Mouse (Mus musculus): ENCODE measurements at regions not wholly inside any gene's neighbourhood (a gene's known extent, or its start where the extent isn't known, plus 50 kb on each side); places are given as distances from the start of the nearest gene placed in this dataset.

DNA sequence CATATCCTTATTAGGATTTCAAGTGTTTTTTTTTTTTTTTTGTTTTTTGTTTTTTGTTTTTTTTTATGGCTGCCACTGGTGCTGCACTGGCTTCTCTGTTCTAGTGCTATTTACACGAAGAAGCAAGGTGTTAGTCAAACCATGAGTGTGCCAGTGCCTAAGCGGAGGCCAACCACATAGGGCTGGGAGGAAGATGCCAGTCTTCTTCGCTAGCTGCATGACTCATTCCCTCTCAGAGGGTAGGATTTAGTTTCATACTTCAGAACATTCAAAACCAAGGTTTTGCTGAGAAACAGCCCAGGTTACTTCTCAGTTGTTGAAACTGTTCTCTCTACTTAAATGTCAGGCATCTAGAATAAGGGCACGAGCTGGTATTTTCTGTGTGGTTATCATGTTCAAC lies 72.6 kb downstream of the Icos start:
- intact Hi-C loops (cut with DNase I; ENCODE audit: low total_unique reads), result no loop called here
- no peak for DNase-seq

DNA sequence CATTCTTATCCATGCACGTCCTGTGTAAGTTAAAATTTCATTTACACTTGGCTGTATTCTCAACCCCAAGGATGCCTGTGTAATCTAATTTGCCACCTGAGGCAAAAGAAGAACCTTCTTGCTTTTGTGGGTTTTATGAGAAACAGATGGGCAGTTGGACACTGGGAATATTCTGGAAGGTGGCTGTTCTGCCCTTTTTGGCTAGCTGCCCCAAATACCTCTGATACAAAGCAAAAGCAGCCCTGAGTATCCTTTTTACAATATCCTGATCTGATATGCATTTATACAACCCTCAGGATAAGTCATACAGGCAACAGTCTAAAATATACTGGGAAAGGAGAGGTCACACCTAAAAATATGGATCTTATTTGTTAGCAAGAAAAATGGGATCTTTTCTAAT lies 75.9 kb downstream of the Icos start:
- no peak for DNase-seq
- intact Hi-C loops (cut with DNase I; ENCODE audit: low total_unique reads), result no loop called here

DNA sequence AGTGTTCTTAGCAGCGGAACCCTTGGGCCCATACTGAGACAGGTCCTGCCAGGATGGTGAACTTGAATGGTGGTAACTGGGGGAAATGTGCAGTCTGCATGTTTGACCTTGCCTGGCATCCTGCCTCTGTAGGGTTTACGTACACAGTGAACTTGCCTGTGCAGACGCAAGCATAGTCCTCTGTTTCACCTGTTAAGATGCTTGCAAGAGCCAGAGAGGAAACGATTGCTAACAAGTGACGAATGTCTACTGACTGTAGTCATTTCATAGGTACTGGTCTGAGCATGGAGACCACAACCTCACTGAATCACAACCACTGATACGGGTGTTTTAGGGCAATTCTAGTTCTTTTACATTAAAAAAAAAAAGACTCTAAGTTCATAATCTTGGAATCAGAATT lies 76.7 kb downstream of the Icos start:
- intact Hi-C loops (cut with DNase I; ENCODE audit: low total_unique reads), result no loop called here
- no peak for DNase-seq

DNA sequence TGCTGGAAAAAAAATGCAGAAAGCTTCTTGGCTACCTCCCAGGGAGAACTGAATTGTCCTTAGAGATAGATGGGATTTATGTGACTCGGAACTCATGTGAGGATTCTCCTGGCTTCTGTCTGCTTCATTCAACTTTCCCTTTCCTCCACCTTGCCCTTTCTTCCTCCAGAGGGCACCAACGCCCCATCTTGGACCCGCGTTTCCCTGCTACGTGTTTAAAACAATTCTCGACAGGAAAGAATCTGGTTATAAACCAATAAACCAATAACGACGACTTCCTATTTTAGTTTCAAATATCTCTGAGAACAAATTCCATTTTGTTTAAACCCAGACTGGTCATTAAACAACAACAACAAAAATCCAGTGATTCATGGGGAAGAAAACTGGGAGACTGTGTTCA lies 77.4 kb downstream of the Icos start:
- DNase-seq, result peak; percentile 47
- intact Hi-C loops (cut with DNase I; ENCODE audit: low total_unique reads), result no loop called here

DNA sequence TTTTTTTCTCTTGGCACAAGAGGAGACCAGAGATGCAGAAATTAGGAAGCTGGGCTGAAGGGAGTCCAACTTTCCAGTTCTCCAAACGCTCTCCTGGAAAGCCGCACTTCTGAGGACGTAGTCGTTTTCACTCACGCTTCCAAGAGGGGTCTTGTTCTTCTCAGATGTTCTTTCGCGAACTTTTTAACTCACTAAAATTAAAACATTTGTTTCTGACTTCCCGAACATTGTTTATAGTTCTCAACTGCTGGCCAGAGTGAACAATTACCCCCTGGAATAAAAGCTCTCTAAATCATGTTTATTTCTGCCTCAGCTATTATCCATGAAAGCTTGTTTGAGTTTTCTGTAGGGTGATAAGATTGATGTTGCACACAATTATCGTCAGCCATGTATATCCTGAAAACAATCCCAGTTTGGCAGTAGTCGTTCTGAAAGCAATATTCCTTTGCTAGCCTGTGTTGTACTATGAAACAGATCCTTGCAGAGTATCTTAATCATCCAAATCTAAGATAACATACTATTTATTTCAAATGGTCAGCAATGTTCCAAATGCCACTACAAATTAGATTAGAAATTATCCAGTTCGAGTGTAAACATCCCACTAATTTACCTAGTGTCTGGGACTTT lies 82.3 kb downstream of the Icos start:
- DNase-seq, result no peak
- intact Hi-C loops (cut with DNase I; ENCODE audit: low total_unique reads), result no loop called here

DNA sequence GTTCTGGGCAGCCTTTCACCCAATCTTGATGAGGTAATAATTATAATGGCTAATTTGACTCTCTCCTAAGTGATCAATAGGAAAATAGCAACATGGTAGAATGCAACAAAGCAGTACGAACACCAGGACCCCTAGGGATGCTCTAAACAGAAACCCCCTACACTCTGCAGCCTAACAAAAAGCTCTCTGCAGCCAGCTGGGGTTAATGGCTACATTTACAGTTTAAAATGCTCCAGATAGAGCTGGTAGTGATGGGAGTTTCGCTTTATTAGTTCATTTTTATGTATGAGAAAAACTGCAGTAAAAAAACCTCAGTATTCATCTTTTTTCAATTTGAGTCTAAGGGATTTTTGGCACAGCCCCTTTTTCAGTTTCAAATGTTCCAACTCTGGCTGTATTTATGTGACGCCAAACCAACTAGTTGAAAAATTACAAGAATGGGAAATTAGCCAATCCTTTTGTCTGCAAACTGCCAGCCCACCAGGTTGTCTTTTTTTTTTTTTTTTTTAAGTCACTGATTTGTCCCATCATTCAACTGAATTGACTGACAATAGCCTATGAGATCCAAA lies 84.2 kb downstream of the Icos start:
- no peak for DNase-seq
- intact Hi-C loops (cut with DNase I; ENCODE audit: low total_unique reads), result no loop called here

DNA sequence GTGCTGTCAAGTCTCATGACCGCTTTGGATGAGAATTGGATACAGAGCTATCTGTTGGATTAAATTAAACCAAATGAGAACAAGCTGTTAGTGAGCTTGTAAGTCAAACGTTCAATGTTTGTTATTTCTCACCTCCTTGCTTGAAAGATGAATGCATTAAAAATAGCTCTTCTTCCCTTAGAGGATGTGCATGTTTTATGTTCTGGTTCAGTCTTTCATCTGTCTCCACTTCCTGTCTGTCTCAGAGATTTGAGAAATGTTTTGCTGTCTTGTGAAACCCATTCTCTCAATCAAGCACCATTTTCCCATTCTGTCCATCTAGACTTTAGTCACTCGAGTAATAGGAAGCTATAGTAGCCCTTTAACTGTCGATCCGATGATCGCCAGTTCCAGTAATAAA lies 90.4 kb downstream of the Icos start:
- intact Hi-C loops (cut with DNase I; ENCODE audit: low total_unique reads), result no loop called here

DNA sequence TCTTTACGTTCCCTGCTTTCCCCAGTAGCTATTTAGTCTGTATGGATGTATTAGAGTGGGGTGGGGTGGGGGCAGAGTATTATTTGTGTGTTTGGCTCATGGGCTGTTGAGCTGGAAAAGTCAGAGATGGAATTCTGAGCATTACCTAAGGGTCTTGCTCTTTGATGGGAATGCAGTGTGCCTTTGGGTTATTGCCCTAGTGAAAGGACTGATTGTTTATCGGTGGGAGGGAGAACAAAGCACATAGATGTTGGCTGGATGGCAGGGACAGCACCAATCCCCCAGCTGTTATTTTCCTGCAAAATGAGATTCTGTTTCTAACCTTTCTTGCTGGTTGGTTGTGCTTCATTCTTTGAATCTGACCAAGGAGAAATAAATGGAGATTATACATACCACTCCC lies 96.4 kb downstream of the Icos start:
- DNase-seq, result no peak
- intact Hi-C loops (cut with DNase I; ENCODE audit: low total_unique reads), result no loop called here

More for the DNA sequence above, 90.4 kb downstream of the Icos start:
- no peak for DNase-seq

DNA sequence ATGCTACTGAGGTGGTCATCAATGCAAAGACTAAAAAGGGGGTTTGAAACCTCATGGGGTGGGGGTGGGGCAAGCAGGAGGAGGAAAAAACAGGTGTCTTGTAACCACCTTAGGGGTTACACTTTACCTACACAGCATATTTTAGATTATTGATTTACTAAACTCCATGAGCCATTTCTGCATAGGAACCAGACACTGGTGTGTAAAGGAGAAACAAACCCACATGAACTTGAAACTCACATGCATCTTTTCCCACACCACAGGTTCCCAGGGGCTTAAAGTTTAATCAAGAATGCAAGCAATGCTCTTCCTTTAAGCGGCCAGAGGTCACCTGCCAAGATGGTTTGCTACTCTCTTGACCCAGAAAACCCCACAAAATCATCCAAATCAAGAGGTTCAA lies 97.6 kb downstream of the Icos start:
- no peak for DNase-seq
- intact Hi-C loops (cut with DNase I; ENCODE audit: low total_unique reads), result no loop called here

DNA sequence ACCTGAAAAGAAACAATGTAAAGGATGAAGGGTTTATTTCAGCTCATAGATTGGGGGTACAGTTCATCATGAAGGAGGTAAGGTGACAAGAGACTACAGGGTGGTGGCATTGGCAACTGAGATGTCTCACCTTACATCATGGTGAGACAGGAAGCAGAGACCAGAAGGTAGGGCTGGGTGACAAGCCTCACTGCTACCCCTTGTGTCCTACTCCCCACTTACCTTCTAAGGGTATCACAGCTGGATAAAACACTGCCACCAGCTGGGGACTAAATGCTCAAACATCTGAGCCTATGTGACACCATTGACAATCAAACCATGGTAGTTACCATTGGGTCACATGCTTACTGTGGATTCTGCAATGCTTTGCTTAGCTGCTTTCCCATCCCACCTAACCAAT lies 107.0 kb downstream of the Icos start:
- intact Hi-C loops (cut with DNase I; ENCODE audit: low total_unique reads), result no loop called here
- DNase-seq, result no peak

DNA sequence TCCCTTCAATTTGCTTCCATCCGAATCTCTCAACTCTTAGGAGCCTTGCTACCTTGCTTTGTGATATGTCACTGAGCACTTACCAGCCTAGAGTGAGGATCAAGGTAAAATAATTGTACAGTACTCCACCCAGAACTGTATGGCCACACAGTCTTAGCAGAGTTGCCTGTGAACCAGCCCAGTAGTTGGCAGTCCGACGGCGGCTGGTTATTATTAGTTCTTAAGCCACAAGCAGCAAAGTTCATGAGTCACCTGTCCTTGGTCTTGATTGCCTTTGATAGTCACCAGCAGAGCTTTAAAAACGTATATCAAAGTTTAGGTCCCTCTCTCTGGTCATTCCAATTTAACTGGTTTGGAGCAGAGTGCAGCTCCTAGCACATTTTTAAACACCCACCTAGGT lies 109.1 kb downstream of the Icos start:
- intact Hi-C loops (cut with DNase I; ENCODE audit: low total_unique reads), result no loop called here
- DNase-seq, result no peak

DNA sequence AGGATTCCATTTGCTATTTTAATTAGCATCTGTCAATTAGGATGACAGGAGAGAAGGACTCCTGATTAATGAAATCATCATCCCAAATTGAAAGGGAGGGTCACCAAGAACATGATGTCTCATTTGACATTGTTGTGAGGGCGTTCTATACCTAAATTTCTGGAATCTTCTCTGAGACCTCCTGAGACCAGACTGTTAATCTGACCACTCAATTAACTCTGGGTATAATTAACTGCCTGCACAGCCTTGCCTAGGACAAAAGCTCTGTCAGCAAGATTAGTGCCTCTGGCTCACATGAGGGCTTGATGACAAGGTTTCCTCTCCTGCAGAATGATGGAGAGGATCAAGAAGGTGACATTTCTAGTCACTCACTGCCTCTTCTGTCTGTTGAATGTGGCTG lies 113.1 kb downstream of the Icos start:
- no peak for DNase-seq
- intact Hi-C loops (cut with DNase I; ENCODE audit: low total_unique reads), result no loop called here

DNA sequence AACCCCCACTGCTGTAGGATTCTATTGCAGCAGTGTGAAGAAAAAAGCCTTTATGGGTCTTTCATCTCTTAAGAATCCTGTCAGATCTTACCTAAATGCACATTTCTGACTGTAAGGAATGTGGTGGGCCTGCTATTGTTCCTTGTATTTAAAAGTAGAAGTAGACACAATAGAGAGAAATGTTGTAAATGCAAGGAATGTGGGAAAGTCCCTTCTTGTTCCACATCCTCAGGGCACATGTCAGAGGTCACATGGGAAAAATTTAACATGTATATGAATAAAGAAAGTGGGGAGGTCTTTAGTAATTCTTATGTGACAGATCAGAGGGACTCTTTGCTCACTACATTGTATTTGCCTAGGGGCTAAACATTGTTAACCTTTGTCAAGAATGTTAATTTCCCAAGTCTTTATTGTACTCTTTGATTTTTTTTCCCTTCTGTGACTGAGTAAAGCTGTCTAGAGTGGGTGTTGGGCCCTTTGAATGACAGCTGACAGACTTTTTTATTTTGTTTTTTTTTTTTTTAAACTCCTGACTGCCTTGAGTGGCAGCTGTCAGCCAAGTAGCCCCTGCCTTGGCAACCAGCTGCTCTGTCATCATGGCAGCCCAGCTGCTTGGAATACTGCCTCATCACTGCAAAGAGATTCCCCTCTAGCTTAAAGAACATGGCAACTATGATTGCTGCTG lies 117.9 kb downstream of the Icos start:
- no peak for DNase-seq
- intact Hi-C loops (cut with DNase I; ENCODE audit: low total_unique reads), result no loop called here

DNA sequence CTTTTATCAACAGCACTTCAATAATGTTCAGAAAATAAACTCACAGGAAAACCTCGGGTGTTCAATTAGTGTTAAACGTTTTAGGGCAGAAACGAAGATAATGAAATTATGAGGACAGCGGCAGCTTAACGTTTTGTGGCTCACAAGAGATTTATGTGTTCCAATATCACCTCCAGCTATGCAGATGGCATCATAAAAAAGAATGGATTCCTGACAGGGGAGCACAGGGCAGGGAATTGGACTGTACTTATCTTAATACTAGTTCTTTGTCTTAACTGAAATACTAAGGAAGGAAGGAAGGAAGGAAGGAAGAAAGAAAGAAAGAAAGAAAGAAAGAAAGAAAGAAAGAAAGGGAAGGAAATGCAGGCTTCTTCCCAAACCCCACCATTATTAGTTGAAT lies 121.6 kb downstream of the Icos start:
- intact Hi-C loops (cut with DNase I; ENCODE audit: low total_unique reads), result no loop called here
- no peak for DNase-seq

DNA sequence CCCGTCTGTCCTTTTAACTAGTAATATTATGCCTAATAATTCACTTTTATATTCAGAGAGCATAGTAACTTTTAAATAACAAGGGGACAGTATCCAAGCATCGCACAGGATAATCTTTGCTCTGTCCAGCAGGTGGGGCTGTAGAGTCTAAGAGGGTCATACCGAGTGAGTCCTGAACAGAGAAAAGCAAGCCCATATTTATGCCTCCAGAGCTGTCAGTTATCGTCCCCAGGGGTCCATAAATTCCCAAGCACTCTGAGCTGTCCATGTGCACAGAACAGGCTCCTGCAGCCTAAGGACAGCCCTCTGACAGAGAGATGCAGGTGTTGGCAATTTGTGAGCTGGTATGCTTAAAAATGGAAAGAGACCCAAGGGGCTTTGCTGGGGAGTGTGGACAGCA lies 124.0 kb downstream of the Icos start:
- DNase-seq, result no peak

DNA sequence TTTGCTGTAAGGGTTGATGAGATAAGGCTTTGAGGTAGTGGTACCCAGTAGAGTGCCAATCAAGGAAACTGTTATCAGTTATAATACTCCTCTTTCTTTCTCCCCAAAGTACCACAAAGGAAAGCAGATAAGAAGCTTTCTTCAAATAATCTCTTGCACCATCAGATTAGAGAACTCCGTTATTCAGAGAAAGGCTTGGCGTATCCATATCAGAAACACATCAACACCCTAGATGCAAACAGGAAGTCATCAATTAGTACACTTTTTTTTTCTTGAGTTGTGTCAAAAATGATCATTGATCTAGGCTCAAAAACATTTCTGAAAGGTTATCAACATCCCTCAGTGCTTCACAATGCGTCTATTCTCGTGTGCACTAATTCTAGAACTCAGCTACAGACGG lies 124.6 kb downstream of the Icos start:
- no peak for DNase-seq
- intact Hi-C loops (cut with DNase I; ENCODE audit: low total_unique reads), result no loop called here

More for the DNA sequence above, 124.0 kb downstream of the Icos start:
- intact Hi-C loops (cut with DNase I; ENCODE audit: low total_unique reads), result no loop called here

DNA sequence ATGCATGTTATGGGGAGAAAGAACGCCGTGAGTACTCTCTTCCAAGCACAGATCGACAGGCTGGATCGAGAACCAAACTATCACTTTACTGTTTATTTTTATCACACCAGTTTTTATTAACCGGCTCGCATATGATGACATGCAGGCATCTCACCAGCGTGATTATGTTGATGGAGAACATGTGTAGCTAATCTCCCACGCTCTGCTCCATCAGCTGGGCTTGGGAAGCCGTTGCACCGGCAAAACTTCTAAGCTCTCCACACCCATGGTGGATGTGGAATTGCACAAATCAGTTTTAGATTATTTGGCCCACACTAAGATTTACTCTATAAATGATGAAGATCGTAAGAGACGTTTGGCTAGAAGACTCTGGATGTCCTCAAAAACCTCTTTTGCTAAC lies 125.9 kb downstream of the Icos start:
- intact Hi-C loops (cut with DNase I; ENCODE audit: low total_unique reads), result no loop called here
- no peak for DNase-seq

DNA sequence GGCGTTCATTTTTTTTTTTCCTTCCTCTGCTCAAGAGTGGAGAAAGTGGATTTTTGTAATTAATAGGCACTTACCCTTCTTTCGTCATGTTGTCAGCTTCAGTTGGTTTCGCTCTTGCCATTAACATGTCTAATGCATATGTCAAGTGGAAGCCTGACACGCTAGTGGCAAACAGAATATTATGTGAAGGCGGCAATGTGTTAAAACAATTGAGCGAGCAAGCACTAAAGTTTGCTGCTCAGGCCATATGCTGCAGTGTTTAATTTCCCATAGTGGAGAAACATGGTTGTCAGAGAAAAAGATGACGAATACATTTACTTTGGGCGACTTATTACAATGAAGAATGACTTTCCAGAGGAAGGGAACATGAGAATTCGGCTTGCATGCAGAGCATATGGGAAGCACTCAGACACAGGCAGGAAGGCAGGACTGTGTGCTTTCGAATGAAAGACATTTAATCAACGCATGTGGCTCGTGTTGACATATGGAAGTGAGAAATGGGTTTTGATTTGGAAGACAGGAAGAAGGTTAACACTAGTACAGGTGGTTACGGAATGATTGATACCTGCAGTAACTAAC lies 134.1 kb downstream of the Icos start:
- intact Hi-C loops (cut with DNase I; ENCODE audit: low total_unique reads), result no loop called here
- DNase-seq, result no peak

DNA sequence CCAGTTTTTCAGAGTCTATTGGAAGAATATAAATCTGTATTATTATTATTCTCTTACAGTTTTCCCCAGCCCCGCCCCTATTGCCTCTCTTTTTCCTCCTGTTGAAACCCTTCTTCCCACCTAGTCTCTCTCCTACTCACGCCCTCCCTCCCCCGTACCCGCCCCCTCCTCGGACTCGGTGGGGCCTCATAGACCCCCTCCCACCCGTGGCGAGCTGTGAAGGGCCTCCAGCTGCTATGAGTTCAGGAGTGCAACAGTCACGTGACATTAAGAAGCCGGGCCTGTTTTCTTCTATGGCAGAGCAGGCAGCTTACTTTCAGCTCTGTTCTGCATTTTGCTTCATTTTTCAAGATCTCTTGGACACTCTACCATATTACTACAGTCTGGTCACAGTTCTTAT lies 139.8 kb downstream of the Icos start:
- intact Hi-C loops (cut with DNase I; ENCODE audit: low total_unique reads), result no loop called here
- DNase-seq, result no peak

DNA sequence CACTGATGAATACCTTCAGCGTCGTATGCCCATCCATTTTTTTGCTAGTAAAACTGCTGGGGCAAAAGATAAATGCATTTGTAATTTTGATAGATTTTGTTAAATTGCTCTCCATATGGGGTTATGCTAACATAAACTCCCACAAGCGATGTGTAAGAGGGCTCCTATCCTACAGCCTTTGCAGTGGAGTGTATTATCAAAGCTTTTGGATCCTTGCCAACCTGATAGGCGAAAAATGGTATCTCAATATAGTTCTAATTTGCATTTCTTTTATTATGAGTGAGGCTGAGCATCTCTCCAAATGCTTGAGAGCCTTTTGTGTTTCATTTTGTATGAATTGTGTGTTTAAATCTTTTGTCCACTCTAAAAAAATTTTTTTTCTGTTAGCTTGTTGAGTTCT lies 140.3 kb downstream of the Icos start:
- intact Hi-C loops (cut with DNase I; ENCODE audit: low total_unique reads), result no loop called here
- DNase-seq, result no peak

DNA sequence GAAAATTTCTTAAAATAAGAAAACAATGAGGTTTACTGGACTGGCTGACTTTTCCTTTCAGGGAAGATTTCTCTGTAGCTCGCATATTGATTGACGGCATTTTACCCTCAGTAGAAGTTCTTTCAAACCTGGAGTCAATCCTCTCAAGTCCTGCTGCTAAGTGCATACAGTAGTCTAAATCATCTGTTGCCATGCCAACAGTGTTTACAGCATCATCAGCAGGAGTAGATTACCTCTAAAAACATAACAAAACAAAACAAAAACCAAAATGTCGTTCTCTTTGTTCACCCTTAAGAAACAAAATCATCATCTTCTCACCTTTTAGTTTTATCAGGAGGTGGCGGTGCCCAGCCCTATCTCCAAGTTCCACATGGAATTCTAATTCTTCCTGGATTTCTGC lies 143.8 kb downstream of the Icos start:
- no peak for DNase-seq
- intact Hi-C loops (cut with DNase I; ENCODE audit: low total_unique reads), result no loop called here

All from gastrocnemius, postnatal 14 days (tissue).